Mouse (Mus musculus) frontal cortex, postnatal 36 days (tissue): ENCODE results near the gene Gm26657.

Source experiments
- DNase-seq, 2 experiments: peaks; one replicate each; pipeline ENCODE4 v3.0.0; 2022; ENCODE audit warnings: low spot score in 2 of 2

Gene Gm26657

DNA sequence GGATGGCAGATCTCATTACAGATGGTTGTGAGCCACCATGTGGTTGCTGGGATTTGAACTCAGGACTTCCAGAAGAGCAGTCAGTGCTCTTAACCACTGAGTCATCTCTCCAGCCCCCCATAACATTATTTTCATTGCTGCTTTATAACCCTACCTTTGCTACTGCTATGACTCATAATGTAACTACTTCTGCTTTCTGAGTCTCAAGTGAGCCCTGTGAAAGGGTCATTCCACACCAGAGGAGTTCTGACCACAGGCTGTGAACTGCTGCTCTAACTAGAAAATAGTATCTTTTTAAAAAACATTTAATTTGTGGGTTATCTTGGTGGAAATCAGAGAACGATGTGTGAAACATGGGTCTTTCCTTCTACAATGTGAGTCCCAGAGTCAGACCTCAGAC, 17.8 kb downstream of the Gm26657 start:
- no peak for DNase-seq

DNA sequence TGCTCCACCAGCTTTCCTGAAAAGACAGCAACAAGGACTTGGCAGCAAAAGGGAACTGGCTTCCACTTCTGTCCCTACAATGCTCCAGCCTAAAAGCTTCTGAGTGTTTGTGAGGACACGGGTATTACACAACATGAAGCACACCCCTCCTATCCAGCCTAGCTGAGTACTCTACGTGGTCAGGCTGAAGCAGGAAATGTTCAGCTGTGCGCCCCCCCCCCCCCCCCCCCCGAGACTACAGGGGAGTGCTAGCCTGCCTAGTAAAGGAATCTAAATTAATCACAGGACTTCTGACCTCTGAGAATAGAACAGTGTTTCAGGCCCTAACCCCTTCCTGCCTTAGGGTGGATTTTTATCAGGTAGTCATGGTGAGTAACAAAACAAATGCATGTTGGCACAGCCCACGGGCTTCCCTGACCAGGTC, 28.0 kb downstream of the Gm26657 start:
- peak in 1 of 2 experiments; percentile 10 for DNase-seq

DNA sequence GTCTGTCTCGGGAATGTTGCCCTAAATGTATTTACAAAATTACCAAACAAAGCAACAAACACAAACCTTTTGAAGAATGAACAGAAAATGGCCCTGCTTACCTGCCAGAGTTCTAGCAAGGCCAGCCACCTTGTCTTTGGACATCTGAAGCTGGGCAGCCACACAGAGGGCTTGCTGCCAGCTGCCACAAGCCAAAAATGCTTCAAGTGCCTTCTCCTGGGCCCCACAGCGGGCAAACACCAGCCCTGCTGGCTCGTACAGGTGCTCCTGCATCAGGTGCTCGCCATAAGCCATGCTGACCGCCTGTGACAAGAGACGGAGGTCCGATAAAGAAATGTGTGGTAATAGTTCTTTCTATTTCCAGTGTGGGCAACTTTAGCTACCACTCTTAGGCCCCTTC, 29.0 kb downstream of the Gm26657 start:
- DNase-seq = no peak

DNA sequence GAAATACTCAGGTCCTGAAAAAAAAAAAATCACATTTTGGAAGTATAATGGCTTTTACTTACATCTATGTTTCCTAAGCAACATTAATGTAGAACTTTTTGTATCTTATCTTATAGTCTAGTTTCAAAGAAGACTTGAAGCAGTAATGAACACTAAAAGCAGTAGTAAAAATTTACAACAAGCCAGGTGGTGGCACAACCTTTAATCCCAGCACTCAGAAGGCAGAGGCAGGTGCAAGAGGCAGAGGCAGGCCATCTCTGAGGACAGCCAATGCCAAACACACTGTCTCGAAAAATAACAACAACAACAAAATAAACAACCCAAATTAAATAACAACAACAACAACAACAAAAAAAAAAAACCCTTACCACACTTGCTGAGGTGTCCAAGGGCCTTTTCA, 31.2 kb downstream of the Gm26657 start:
- DNase-seq = no peak
